ENCODE assay signal across 10 mouse cellular contexts in genomic region chr8:61309530-61310402, GRCm38 (mm10).
DNase-seq lines count a peak whose midpoint lies in the region; ATAC-seq and TF ChIP-seq lines count a peak whose summit lies in the region.
"Had no signal": no experiment of that assay in that cellular context is flagged by ENCODE, and none has a peak within 500 bp of the region (broad histone marks: within the 10 kb centered on the region; RNA-seq: fewer than 3 reads in every experiment).

No protein-coding gene starts in this region.

- no peak for ATAC-seq in lung, embryonic 14.5 days (ENCODE audit: insufficient read depth)
- 0 out of 2 replicates have a peak, but pooled peaks have one; percentile 20 for ATAC-seq in granulocyte monocyte progenitor cell, adult 5-6 weeks (replicated peaks; ENCODE audit: poor library complexity, severe bottlenecking)
- no peak for ATAC-seq in midbrain, embryonic 16.5 days
- ATAC-seq in cerebellum, adult (ENCODE audit: insufficient number of reproducible peaks, low FRiP score, low TSS enrichment), result no peak
- no peak for ATAC-seq in activated CD4-positive, CD25-positive, alpha-beta regulatory T cell, adult 4 months

- no peak overlapping the region for H3K9ac ChIP-seq in lung, embryonic 14.5 days
- H3K9ac ChIP-seq in midbrain, embryonic 16.5 days (ENCODE audit: low read depth, low read length), result no peak overlapping the region

- H3K4me2 ChIP-seq in lung, embryonic 14.5 days, result no peak overlapping the region
- H3K4me2 ChIP-seq in midbrain, embryonic 16.5 days (ENCODE audit: low read length), result peak overlapping the region; percentile 35

- no peak for TF ChIP-seq CTCF in lung, embryonic 14.5 days (IDR thresholded peaks at IDR 0.05; ENCODE audit: low read depth)

- H3K27ac ChIP-seq in lung, embryonic 14.5 days (ENCODE audit: low read depth), result peak overlapping the region; percentile 19; the same call in 1 of the 2 replicates
- H3K27ac ChIP-seq in midbrain, embryonic 16.5 days (ENCODE audit: low read length), result 0 out of 2 replicates have a peak overlapping the region, but pooled peaks have one; percentile 28

- no peak overlapping the region for H3K4me3 ChIP-seq in lung, embryonic 14.5 days (ENCODE audit: low read depth, low read length)
- no peak overlapping the region for H3K4me3 ChIP-seq in midbrain, embryonic 16.5 days (ENCODE audit: low read depth, low read length)

- DNase-seq in lung, embryonic 14.5 days, result peak; percentile 47
- DNase-seq in lung, postnatal 14 days, result no peak
- DNase-seq in embryo, embryonic 10.5 days (ENCODE audit: low spot score), result peak; percentile 54
- no peak for DNase-seq in left cerebral cortex, postnatal 10 days (ENCODE audit: extremely low spot score in 1 of 2, low spot score in 2 of 2)
- DNase-seq: cerebellum, adult 8-10 months; thymus, postnatal 14 days had no signal

- intact Hi-C loops in left cerebral cortex, postnatal 10 days (cut with DNase I), result no loop called here

- H3K36me3 ChIP-seq in lung, embryonic 14.5 days (ENCODE audit: insufficient read depth), result no peaks in the 10 kb centered on the region
- H3K36me3 ChIP-seq in midbrain, embryonic 16.5 days (ENCODE audit: control insufficient read depth, insufficient read depth, low read length), result no peaks in the 10 kb centered on the region

- no peaks in the 10 kb centered on the region for H3K9me3 ChIP-seq in lung, embryonic 14.5 days (ENCODE audit: low read depth, low read length)
- H3K9me3 ChIP-seq in midbrain, embryonic 16.5 days (replicated peaks; ENCODE audit: control insufficient read depth, low read length, poor library complexity, severe bottlenecking), result no peaks in the 10 kb centered on the region

- 43% methylated on average over 20 of the region's 20 CpGs for WGBS in lung, embryonic 14.5 days
- 13% methylated on average over 20 of the region's 20 CpGs for WGBS in midbrain, embryonic 16.5 days

- H3K27me3 ChIP-seq in lung, embryonic 14.5 days (ENCODE audit: insufficient read depth, low read length), result no peaks in the 10 kb centered on the region
- H3K27me3 ChIP-seq in midbrain, embryonic 16.5 days (ENCODE audit: control insufficient read depth, insufficient read depth, low read depth, low read length), result no peaks in the 10 kb centered on the region

- H3K4me1 ChIP-seq in lung, embryonic 14.5 days (ENCODE audit: insufficient read depth), result peaks cover 11% of the 10 kb centered on the region
- peaks cover 15% of the 10 kb centered on the region for H3K4me1 ChIP-seq in midbrain, embryonic 16.5 days (ENCODE audit: control insufficient read depth, insufficient read depth, low read length)

Comparison
In these comparisons a context has a peak if more than half of its experiments do, and no peak if none do; other contexts are left out.
1. DNase-seq: peak in lung, embryonic 14.5 days (single experiment) and embryo, embryonic 10.5 days (single experiment); none in lung, postnatal 14 days (single experiment) and left cerebral cortex, postnatal 10 days (0 of 2).